Mouse (Mus musculus) E14TG2a.4 (cell line): ENCODE data around the gene Hoxd3.

ENCODE experiments used
- H3K27me3 ChIP-seq: 2 replicates; pipeline ENCODE4 v1.6.1; 2014; ENCODE audit warnings: low read length, control low read depth; ENCODE audit not compliant: insufficient read depth
- H3K36me3 ChIP-seq: 2 replicates; pipeline ENCODE4 v1.6.1; 2014; ENCODE audit warnings: low read length, control low read depth; ENCODE audit not compliant: insufficient read depth
- H3K4me1 ChIP-seq: replicated peaks from 2 replicates; pipeline ENCODE4 v1.6.1; 2014; ENCODE audit warnings: low read depth, low read length, control low read depth
- H3K4me3 ChIP-seq: replicated peaks from 2 replicates; pipeline ENCODE4 v1.5.1; 2014; ENCODE audit warnings: mild to moderate bottlenecking, low read length
- H3K9me3 ChIP-seq: 2 replicates; pipeline ENCODE4 v1.6.1; 2014; ENCODE audit warnings: low read length, control low read depth
- CTCF ChIP-seq: conservative IDR thresholded peaks from 2 replicates; pipeline ENCODE4 v1.5.1; 2014; ENCODE audit warnings: low read length
- NANOG ChIP-seq: IDR thresholded peaks from 2 replicates; pipeline ENCODE4 v1.6.1; 2014; ENCODE audit warnings: borderline replicate concordance, low read length, mixed read lengths
- POU5F1 ChIP-seq: IDR thresholded peaks from 2 replicates; pipeline ENCODE4 v1.6.1; 2014; ENCODE audit warnings: low read length, borderline replicate concordance

Hoxd3 gene

GRCm38 (mm10) chr2:74700546-74701112 lies 11.1 kb upstream of the Hoxd3 start:
- Histone ChIP-seq H3K36me3 (no peaks in the 10 kb centered on the region), H3K4me3 (peak overlapping the region; percentile 13; the same call in 1 of the 2 replicates), H3K9me3 (no peaks in the 10 kb centered on the region), H3K27me3 (peaks cover 90% of the 10 kb centered on the region), H3K4me1 (peaks cover 40% of the 10 kb centered on the region)
- TF ChIP-seq NANOG (no peak), CTCF (no peak), POU5F1 (no peak)

GRCm38 (mm10) chr2:74701949-74702819 lies 9.5 kb upstream of the Hoxd3 start:
- Histone ChIP-seq H3K4me3 (no peak overlapping the region), H3K27me3 (peaks cover 89% of the 10 kb centered on the region), H3K9me3 (no peaks in the 10 kb centered on the region), H3K4me1 (peaks cover 41% of the 10 kb centered on the region), H3K36me3 (no peaks in the 10 kb centered on the region)
- TF ChIP-seq NANOG: no peak
- TF ChIP-seq POU5F1: no peak
- peak; percentile 91 for TF ChIP-seq CTCF

GRCm38 (mm10) chr2:74702820-74703219 lies 8.9 kb upstream of the Hoxd3 start:
- Histone ChIP-seq H3K9me3 (no peaks in the 10 kb centered on the region), H3K36me3 (no peaks in the 10 kb centered on the region), H3K4me1 (peaks cover 41% of the 10 kb centered on the region), H3K27me3 (peaks cover 89% of the 10 kb centered on the region), H3K4me3 (no peak overlapping the region)
- TF ChIP-seq CTCF: no peak
- TF ChIP-seq POU5F1: no peak
- no peak for TF ChIP-seq NANOG

GRCm38 (mm10) chr2:74703317-74703716 lies 8.4 kb upstream of the Hoxd3 start:
- Histone ChIP-seq H3K27me3 (peaks cover 89% of the 10 kb centered on the region), H3K36me3 (no peaks in the 10 kb centered on the region), H3K4me1 (peaks cover 41% of the 10 kb centered on the region), H3K9me3 (no peaks in the 10 kb centered on the region), H3K4me3 (no peak overlapping the region)
- TF ChIP-seq POU5F1: no peak
- no peak for TF ChIP-seq NANOG
- no peak for TF ChIP-seq CTCF

- Histone ChIP-seq H3K36me3 (no peaks in the 10 kb centered on the region), H3K4me3 (peak overlapping the region; percentile 70; the same call in 1 of the 2 replicates), H3K4me1 (peaks cover 36% of the 10 kb centered on the region), H3K27me3 (peaks cover 89% of the 10 kb centered on the region), H3K9me3 (no peaks in the 10 kb centered on the region)
- TF ChIP-seq CTCF (no peak), NANOG (no peak), POU5F1 (no peak)
Observed at GRCm38 (mm10) chr2:74703720-74704392, 7.9 kb upstream of the Hoxd3 start.

GRCm38 (mm10) chr2:74704393-74704998 lies 7.2 kb upstream of the Hoxd3 start, which contains the start of gene Hoxd8:
TSS of gene Hoxd8 (plus strand) at chr2:74704615.
- peaks cover 89% of the 10 kb centered on the region for H3K27me3 ChIP-seq
- H3K4me1 ChIP-seq: peaks cover 29% of the 10 kb centered on the region
- peak within 1 kb of the TSS; percentile 70 for H3K4me3 ChIP-seq
- H3K36me3 ChIP-seq: no peaks in the 10 kb centered on the region
- H3K9me3 ChIP-seq: no peaks in the 10 kb centered on the region
- no peak for TF ChIP-seq POU5F1
- no peak for TF ChIP-seq NANOG
- TF ChIP-seq CTCF: no peak

- Histone ChIP-seq H3K36me3 (no peaks in the 10 kb centered on the region), H3K4me3 (peak overlapping the region; percentile 70), H3K4me1 (peaks cover 24% of the 10 kb centered on the region), H3K27me3 (peaks cover 89% of the 10 kb centered on the region), H3K9me3 (no peaks in the 10 kb centered on the region)
- TF ChIP-seq POU5F1 (no peak), CTCF (no peak), NANOG (no peak)
Observed at GRCm38 (mm10) chr2:74704999-74705466, 6.7 kb upstream of the Hoxd3 start.
